Mouse (Mus musculus) neural tube, embryonic 15.5 days (tissue): ENCODE results near the gene Lrrc1. TPM values are rescaled to one million over a fixed set of nuclear protein-coding genes. Genes with fewer than 3 reads are reported as not detected.
A peak's percentile ranks its signal among the peaks of the same experiment; 100 is the strongest.

Source experiments
- ATAC-seq: fragments of 200-750 bp; cut with Nextera tagmentation; 2 replicates; pipeline ENCODE4 v1.8.0; 2017; ENCODE audit warnings: mild to moderate bottlenecking, moderate TSS enrichment, moderate library complexity; ENCODE audit not compliant: low FRiP score
- H3K27ac ChIP-seq: fragments of 300-500 bp; sonication (generic); replicated peaks from 2 replicates; pipeline ENCODE4 v1.5.1; 2015; ENCODE audit warnings: mild to moderate bottlenecking, inconsistent platforms
- H3K27me3 ChIP-seq: fragments of 300-500 bp; sonication (generic); replicated peaks from 2 replicates; pipeline ENCODE4 v1.6.1; 2015; ENCODE audit warnings: inconsistent platforms
- H3K36me3 ChIP-seq: fragments of 300-500 bp; sonication (generic); 2 replicates; pipeline ENCODE4 v1.6.1; 2015; ENCODE audit warnings: inconsistent platforms
- H3K4me1 ChIP-seq: fragments of 300-500 bp; sonication (generic); 2 replicates; pipeline ENCODE4 v1.6.1; 2015; ENCODE audit warnings: inconsistent platforms
- H3K4me2 ChIP-seq: fragments of 300-500 bp; sonication (generic); 2 replicates; pipeline ENCODE4 v1.6.1; 2015; ENCODE audit warnings: inconsistent platforms, mild to moderate bottlenecking, moderate library complexity
- H3K4me3 ChIP-seq: fragments of 300-500 bp; sonication (generic); replicated peaks from 2 replicates; pipeline ENCODE4 v1.5.1; 2015; ENCODE audit warnings: mild to moderate bottlenecking, inconsistent platforms
- H3K9ac ChIP-seq: fragments of 300-500 bp; sonication (generic); replicated peaks from 2 replicates; pipeline ENCODE4 v1.6.1; 2015; ENCODE audit warnings: mild to moderate bottlenecking, inconsistent platforms
- H3K9me3 ChIP-seq: fragments of 300-500 bp; sonication (generic); replicated peaks from 2 replicates; pipeline ENCODE4 v1.6.1; 2016; ENCODE audit warnings: inconsistent platforms
- WGBS: fragments of 180-500 bp; shearing (Covaris S2); methylation state at CpG from one replicate; pipeline ENCODE4 v1.1.7; 2015; ENCODE audit warnings: mixed read lengths; 5-methylcytosine and 5-hydroxymethylcytosine counted together
- polyA plus RNA-seq: library from polyadenylated mRNA; unstranded; fragments of >200 nt; fragmentation: Nextera tagmentation; extraction: Ambion mirVana; gene quantifications from 2 replicates; pipeline ENCODE4 v1.2.1, GENCODE M21; 2015

The Lrrc1 gene
- polyA plus RNA-seq, 1 experiment from 2014 or later, result 4.8 TPM

- WGBS, result 90% methylated on average over 2 of the region's 2 CpGs
- Histone ChIP-seq H3K27me3 (no peaks in the 10 kb centered on the region), H3K27ac (no peak overlapping the region), H3K4me3 (no peak overlapping the region), H3K4me2 (no peak overlapping the region), H3K36me3 (no peaks in the 10 kb centered on the region), H3K9me3 (no peaks in the 10 kb centered on the region), H3K4me1 (no peaks in the 10 kb centered on the region), H3K9ac (no peak overlapping the region)
- no peak for ATAC-seq
These were observed 25.5 kb downstream of the Lrrc1 start for GRCm38 (mm10) chr9:77519198-77519597.

DNA sequence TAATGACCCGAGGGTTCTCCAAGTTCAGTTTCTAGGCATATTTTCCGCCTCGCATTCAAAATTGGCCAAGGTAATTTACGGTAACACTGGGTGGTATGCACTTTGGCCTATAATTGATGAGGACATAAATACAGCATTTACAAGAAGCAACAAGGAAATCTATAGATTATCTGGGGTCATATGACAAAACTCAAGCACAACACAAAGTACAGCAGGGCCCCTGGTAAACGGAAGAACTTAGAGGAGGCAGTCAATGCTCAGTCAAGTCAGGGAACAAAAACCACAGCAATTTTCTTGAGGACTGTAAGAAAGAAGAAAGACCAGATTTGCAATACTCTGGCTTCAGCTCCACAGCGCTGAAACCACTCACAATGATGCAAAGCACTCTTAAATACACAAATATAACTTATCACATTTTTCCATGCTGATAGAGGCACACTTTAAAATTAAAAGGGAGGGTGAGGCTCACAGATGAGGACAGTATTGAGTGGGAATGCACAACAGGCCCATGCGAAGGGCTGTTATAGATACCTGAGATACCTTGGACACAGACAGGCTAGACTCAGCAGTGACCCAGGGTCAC lies 27.8 kb downstream of the Lrrc1 start:
- Histone ChIP-seq H3K9me3 (no peaks in the 10 kb centered on the region), H3K36me3 (no peaks in the 10 kb centered on the region), H3K4me2 (no peak overlapping the region), H3K9ac (no peak overlapping the region), H3K27ac (no peak overlapping the region), H3K27me3 (no peaks in the 10 kb centered on the region), H3K4me1 (no peaks in the 10 kb centered on the region; the same call in 1 of the 2 replicates), H3K4me3 (no peak overlapping the region)
- WGBS, result 83% methylated on average over 7 of the region's 7 CpGs
- ATAC-seq, result no peak

GRCm38 (mm10) chr9:77513892-77514291 lies 30.8 kb downstream of the Lrrc1 start:
- H3K4me1 ChIP-seq, result no peaks in the 10 kb centered on the region; the same call in 1 of the 2 replicates
- 68% methylated on average over 3 of the region's 3 CpGs for WGBS

DNA sequence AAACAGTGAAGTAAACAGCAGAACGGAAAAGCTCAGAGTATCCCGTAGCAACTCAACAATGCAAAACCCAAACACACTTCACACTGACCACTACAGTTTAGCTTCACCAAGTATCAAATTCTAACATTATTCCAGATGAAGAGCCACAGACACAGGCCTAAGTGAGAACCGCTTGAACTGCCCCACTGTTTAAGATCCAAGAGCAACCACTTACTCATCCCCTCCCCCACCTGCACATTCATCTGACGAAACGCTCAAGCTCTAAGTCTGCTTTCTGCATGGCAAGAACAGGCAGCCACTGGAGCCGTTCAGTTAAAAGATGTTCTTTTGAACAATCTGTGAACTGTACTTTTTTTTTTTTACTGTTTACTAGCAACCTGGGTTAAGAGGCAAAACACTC lies 32.5 kb downstream of the Lrrc1 start:
- H3K27ac ChIP-seq, result no peak overlapping the region

More at GRCm38 (mm10) chr9:77513892-77514291, 30.8 kb downstream of the Lrrc1 start:
- H3K36me3 ChIP-seq, result no peaks in the 10 kb centered on the region
- ATAC-seq, result no peak
- H3K27ac ChIP-seq, result no peak overlapping the region
- no peak overlapping the region for H3K4me2 ChIP-seq
- H3K4me3 ChIP-seq, result no peak overlapping the region
- no peaks in the 10 kb centered on the region for H3K9me3 ChIP-seq
- no peak overlapping the region for H3K9ac ChIP-seq
- no peaks in the 10 kb centered on the region for H3K27me3 ChIP-seq

DNA sequence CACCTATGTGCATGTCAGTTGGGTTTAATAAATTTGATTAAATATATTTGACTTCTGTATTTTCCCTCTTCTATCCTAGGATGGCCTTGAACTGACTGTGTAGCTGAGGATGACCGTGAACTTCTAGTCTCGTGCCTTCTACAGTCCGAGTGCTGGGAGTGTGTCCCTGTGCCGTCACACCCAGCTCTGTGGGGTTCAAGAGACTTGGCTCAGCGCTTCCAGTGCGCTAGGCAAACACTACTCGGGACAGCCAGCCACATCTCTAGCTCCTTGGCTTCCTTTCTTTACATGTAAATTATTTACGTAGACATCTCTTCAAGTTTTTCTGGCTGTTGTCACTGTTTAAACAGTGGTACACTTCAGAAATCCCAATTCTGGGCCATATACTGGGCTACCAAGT lies 34.1 kb downstream of the Lrrc1 start:
- 76% methylated on average over 8 of the region's 8 CpGs for WGBS
- peaks cover 3% of the 10 kb centered on the region for H3K4me1 ChIP-seq
- H3K4me2 ChIP-seq, result no peak overlapping the region
- H3K27ac ChIP-seq, result no peak overlapping the region
- H3K9me3 ChIP-seq, result no peaks in the 10 kb centered on the region
- no peak overlapping the region for H3K4me3 ChIP-seq
- no peaks in the 10 kb centered on the region for H3K36me3 ChIP-seq
- no peaks in the 10 kb centered on the region for H3K27me3 ChIP-seq
- ATAC-seq, result no peak
- no peak overlapping the region for H3K9ac ChIP-seq

More for the DNA sequence above, 32.5 kb downstream of the Lrrc1 start:
- no peaks in the 10 kb centered on the region for H3K27me3 ChIP-seq
- peak; percentile 36; the same call in 1 of the 2 replicates for ATAC-seq
- H3K4me3 ChIP-seq, result no peak overlapping the region
- H3K9me3 ChIP-seq, result no peaks in the 10 kb centered on the region
- no peaks in the 10 kb centered on the region for H3K36me3 ChIP-seq
- 37% methylated on average over 6 of the region's 6 CpGs for WGBS
- H3K4me2 ChIP-seq, result no peak overlapping the region
- peaks cover 3% of the 10 kb centered on the region for H3K4me1 ChIP-seq
- H3K9ac ChIP-seq, result no peak overlapping the region

GRCm38 (mm10) chr9:77507743-77508394 lies 36.8 kb downstream of the Lrrc1 start:
- Histone ChIP-seq H3K4me1 (peaks cover 10% of the 10 kb centered on the region), H3K36me3 (no peaks in the 10 kb centered on the region), H3K27me3 (no peaks in the 10 kb centered on the region), H3K9me3 (no peaks in the 10 kb centered on the region), H3K4me2 (no peak overlapping the region), H3K27ac (no peak overlapping the region), H3K9ac (no peak overlapping the region), H3K4me3 (no peak overlapping the region)
- WGBS, result 87% methylated on average over 3 of the region's 3 CpGs
- no peak for ATAC-seq

- peaks cover 12% of the 10 kb centered on the region for H3K4me1 ChIP-seq
- H3K27ac ChIP-seq, result peak overlapping the region; percentile 2; the same call in 1 of the 2 replicates
- no peak overlapping the region for H3K4me3 ChIP-seq
- peak; percentile 72; the same call in 1 of the 2 replicates for ATAC-seq
- H3K36me3 ChIP-seq, result no peaks in the 10 kb centered on the region
- WGBS, result 17% methylated on average over 14 of the region's 14 CpGs
- H3K9ac ChIP-seq, result no peak overlapping the region
- no peaks in the 10 kb centered on the region for H3K27me3 ChIP-seq
- peak overlapping the region; percentile 2 for H3K4me2 ChIP-seq
- no peaks in the 10 kb centered on the region for H3K9me3 ChIP-seq
These were observed 41.9 kb downstream of the Lrrc1 start for GRCm38 (mm10) chr9:77502548-77503438.

DNA sequence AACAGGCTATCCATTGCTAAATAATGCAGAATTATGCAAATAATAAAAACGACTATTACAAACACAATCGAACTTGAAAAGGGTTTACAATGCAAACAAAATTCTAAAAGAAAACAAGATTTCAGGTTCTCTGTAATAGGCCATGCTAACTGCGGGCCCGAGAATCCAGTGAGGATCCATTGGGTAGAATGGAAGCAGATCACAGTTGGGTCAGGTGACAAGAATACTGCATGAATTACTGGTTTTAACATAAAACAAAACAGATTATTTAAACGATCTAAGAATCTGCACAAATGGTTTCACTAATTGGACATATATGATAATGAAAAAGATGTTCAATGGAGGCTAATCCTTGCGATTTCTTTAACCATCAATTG lies 42.5 kb downstream of the Lrrc1 start:
- Histone ChIP-seq H3K4me3 (no peak overlapping the region), H3K36me3 (no peaks in the 10 kb centered on the region), H3K4me2 (no peak overlapping the region), H3K27ac (no peak overlapping the region), H3K9me3 (no peaks in the 10 kb centered on the region), H3K27me3 (no peaks in the 10 kb centered on the region), H3K4me1 (peaks cover 14% of the 10 kb centered on the region), H3K9ac (no peak overlapping the region)
- no peak for ATAC-seq
- WGBS, result 33% methylated on average over 6 of the region's 6 CpGs

- H3K4me3 ChIP-seq, result no peak overlapping the region
- no peak overlapping the region for H3K27ac ChIP-seq
- no peak for ATAC-seq
- H3K36me3 ChIP-seq, result no peaks in the 10 kb centered on the region
- no peak overlapping the region for H3K9ac ChIP-seq
- peaks cover 23% of the 10 kb centered on the region for H3K4me1 ChIP-seq
- no peaks in the 10 kb centered on the region for H3K27me3 ChIP-seq
- no peaks in the 10 kb centered on the region for H3K9me3 ChIP-seq
- H3K4me2 ChIP-seq, result no peak overlapping the region
- 86% methylated on average over 6 of the region's 6 CpGs for WGBS
These were observed 45.6 kb downstream of the Lrrc1 start for GRCm38 (mm10) chr9:77499084-77499483.

DNA sequence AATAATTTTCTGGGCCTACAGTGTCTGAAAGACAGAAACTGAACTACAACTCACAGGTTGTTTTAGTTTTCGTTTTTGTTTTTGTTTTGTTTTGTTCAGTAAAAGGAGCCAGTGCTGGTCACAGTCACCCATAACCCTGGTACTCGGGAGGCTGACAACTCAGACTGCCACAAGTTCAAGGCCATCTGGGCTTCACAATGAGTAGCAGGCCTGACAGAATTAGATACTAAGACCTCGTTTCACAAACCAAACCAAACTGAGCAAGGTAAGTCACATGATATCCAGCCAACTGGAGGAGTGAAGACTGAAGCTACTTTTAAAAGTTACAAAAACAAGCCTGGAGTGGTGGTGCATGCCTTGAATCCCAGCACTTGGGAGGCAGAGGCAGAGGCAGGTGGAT lies 46.3 kb downstream of the Lrrc1 start:
- no peaks in the 10 kb centered on the region for H3K36me3 ChIP-seq
- H3K4me2 ChIP-seq, result no peak overlapping the region
- ATAC-seq, result no peak
- 80% methylated on average over 3 of the region's 3 CpGs for WGBS
- H3K4me1 ChIP-seq, result peaks cover 21% of the 10 kb centered on the region
- H3K9ac ChIP-seq, result no peak overlapping the region
- no peak overlapping the region for H3K4me3 ChIP-seq
- H3K27ac ChIP-seq, result no peak overlapping the region
- no peaks in the 10 kb centered on the region for H3K27me3 ChIP-seq
- H3K9me3 ChIP-seq, result no peaks in the 10 kb centered on the region

GRCm38 (mm10) chr9:77497173-77497572 lies 47.5 kb downstream of the Lrrc1 start:
- Histone ChIP-seq H3K4me2 (no peak overlapping the region), H3K9me3 (no peaks in the 10 kb centered on the region), H3K9ac (no peak overlapping the region), H3K4me1 (peaks cover 10% of the 10 kb centered on the region), H3K36me3 (no peaks in the 10 kb centered on the region), H3K27me3 (no peaks in the 10 kb centered on the region), H3K27ac (no peak overlapping the region), H3K4me3 (no peak overlapping the region)
- no peak for ATAC-seq
- 62% methylated on average over 6 of the region's 6 CpGs for WGBS
